Mouse (Mus musculus) limb, embryonic 10.5 days (tissue): ENCODE data around the gene Slc19a2. TPM values are rescaled to one million over a fixed set of nuclear protein-coding genes. Genes with fewer than 3 reads are reported as not detected.
A peak's percentile ranks its signal among the peaks of the same experiment; 100 is the strongest.
"Not testable (repeated sequence)": the region's sequence is repeated elsewhere in the genome, so short reads cannot be mapped to it uniquely, and the experiment has no call there.

Experiments used
- DNase-seq: peaks from one replicate; pipeline ENCODE4 v3.0.0-alpha.2; 2017; ENCODE audit warnings: low spot score
- H3K27ac ChIP-seq: fragments of 300-500 bp; sonication (generic); 2 replicates; pipeline ENCODE4 v1.5.1; 2016; ENCODE audit warnings: mild to moderate bottlenecking
- H3K27me3 ChIP-seq: fragments of 300-500 bp; sonication (generic); 2 replicates; pipeline ENCODE4 v1.6.1; 2016; ENCODE audit warnings: low read depth, mild to moderate bottlenecking; ENCODE audit not compliant: poor library complexity, severe bottlenecking
- H3K36me3 ChIP-seq: fragments of 300-500 bp; sonication (generic); 2 replicates; pipeline ENCODE4 v1.6.1; 2016; ENCODE audit warnings: mild to moderate bottlenecking, moderate library complexity
- H3K4me1 ChIP-seq: fragments of 300-500 bp; sonication (generic); 2 replicates; pipeline ENCODE4 v1.6.1; 2016
- H3K4me3 ChIP-seq: fragments of 300-500 bp; sonication (generic); 2 replicates; pipeline ENCODE4 v1.5.1; 2016; ENCODE audit warnings: mild to moderate bottlenecking, moderate library complexity
- H3K9me3 ChIP-seq: fragments of 300-500 bp; sonication (generic); replicated peaks from 2 replicates; pipeline ENCODE4 v1.6.1; 2016; ENCODE audit warnings: mild to moderate bottlenecking
- WGBS: fragments of 180-500 bp; shearing (Covaris S2); methylation state at CpG from one replicate; pipeline ENCODE4 v1.1.7; 2016; 5-methylcytosine and 5-hydroxymethylcytosine counted together
- polyA plus RNA-seq: library from polyadenylated mRNA; unstranded; fragments of >200 nt; fragmentation: Nextera tagmentation; extraction: Ambion mirVana; gene quantifications from 2 replicates; pipeline ENCODE4 v1.2.1, GENCODE M21; 2016

Slc19a2 gene
- 8.3 and 10.4 TPM in 2 replicates for polyA plus RNA-seq

GRCm38 (mm10) chr1:164248465-164249331 lies at the start of gene Slc19a2:
TSS of gene Slc19a2 (plus strand) at chr1:164249046.
- H3K4me1 ChIP-seq = peaks cover 29% of the 10 kb centered on the region
- H3K27ac ChIP-seq = peak within 1 kb of the TSS; percentile 88
- peak; percentile 100 for DNase-seq
- H3K36me3 ChIP-seq = no peaks in the 10 kb centered on the region
- under 1% methylated on average over 71 of the region's 79 CpGs for WGBS
- H3K27me3 ChIP-seq = peaks cover 13% of the 10 kb centered on the region
- H3K9me3 ChIP-seq = no peaks in the 10 kb centered on the region
- H3K4me3 ChIP-seq = peak within 1 kb of the TSS; percentile 71

- Histone ChIP-seq H3K27ac (no peak overlapping the region), H3K4me3 (no peak overlapping the region), H3K27me3 (no peaks in the 10 kb centered on the region), H3K36me3 (no peaks in the 10 kb centered on the region), H3K9me3 (no peaks in the 10 kb centered on the region), H3K4me1 (no peaks in the 10 kb centered on the region)
- no peak for DNase-seq
- WGBS = 92% methylated on average over 4 of the region's 4 CpGs
Observed at GRCm38 (mm10) chr1:164199551-164199950, 49.3 kb upstream of the Slc19a2 start.

GRCm38 (mm10) chr1:164208437-164208836 lies 40.4 kb upstream of the Slc19a2 start:
- Histone ChIP-seq H3K4me1 (no peaks in the 10 kb centered on the region), H3K9me3 (no peaks in the 10 kb centered on the region), H3K27ac (no peak overlapping the region), H3K4me3 (no peak overlapping the region), H3K36me3 (no peaks in the 10 kb centered on the region), H3K27me3 (no peaks in the 10 kb centered on the region)
- WGBS = 91% methylated on average over 2 of the region's 2 CpGs
- no peak for DNase-seq

- no peaks in the 10 kb centered on the region for H3K27me3 ChIP-seq
- no peaks in the 10 kb centered on the region for H3K4me1 ChIP-seq
- H3K9me3 ChIP-seq = no peaks in the 10 kb centered on the region
- no peak for DNase-seq
- 85% methylated on average over 4 of the region's 4 CpGs for WGBS
- H3K36me3 ChIP-seq = no peaks in the 10 kb centered on the region
- H3K4me3 ChIP-seq = no peak overlapping the region
- no peak overlapping the region for H3K27ac ChIP-seq
Observed at GRCm38 (mm10) chr1:164210899-164211298, 37.9 kb upstream of the Slc19a2 start.

- Histone ChIP-seq H3K4me1 (0 out of 2 replicates have a peak, but pooled peaks cover 1% of the 10 kb centered on the region), H3K9me3 (no peaks in the 10 kb centered on the region), H3K27me3 (no peaks in the 10 kb centered on the region), H3K4me3 (no peak overlapping the region), H3K27ac (no peak overlapping the region), H3K36me3 (no peaks in the 10 kb centered on the region)
- WGBS = 83% methylated on average over 8 of the region's 8 CpGs
- DNase-seq = no peak
Observed at GRCm38 (mm10) chr1:164212686-164213085, 36.2 kb upstream of the Slc19a2 start.

- Histone ChIP-seq H3K27ac (no peak overlapping the region), H3K27me3 (no peaks in the 10 kb centered on the region; the same call in 1 of the 2 replicates), H3K36me3 (no peaks in the 10 kb centered on the region), H3K4me1 (0 out of 2 replicates have a peak, but pooled peaks cover 6% of the 10 kb centered on the region), H3K4me3 (no peak overlapping the region), H3K9me3 (no peaks in the 10 kb centered on the region)
- WGBS = 53% methylated on average over 8 of the region's 8 CpGs
- DNase-seq = no peak
Observed at GRCm38 (mm10) chr1:164214190-164214589, 34.7 kb upstream of the Slc19a2 start.

- DNase-seq = no peak
- Histone ChIP-seq H3K4me1 (0 out of 2 replicates have a peak, but pooled peaks cover 6% of the 10 kb centered on the region), H3K4me3 (no peak overlapping the region), H3K27me3 (no peaks in the 10 kb centered on the region; the same call in 1 of the 2 replicates), H3K27ac (no peak overlapping the region), H3K9me3 (no peaks in the 10 kb centered on the region), H3K36me3 (no peaks in the 10 kb centered on the region)
- 72% methylated on average over 3 of the region's 3 CpGs for WGBS
Observed at GRCm38 (mm10) chr1:164215097-164215496, 33.7 kb upstream of the Slc19a2 start.

GRCm38 (mm10) chr1:164215540-164215939 lies 33.3 kb upstream of the Slc19a2 start:
- no peak overlapping the region for H3K4me3 ChIP-seq
- DNase-seq = no peak
- 91% methylated on average over 6 of the region's 6 CpGs for WGBS
- H3K9me3 ChIP-seq = no peaks in the 10 kb centered on the region
- 0 out of 2 replicates have a peak, but pooled peaks cover 6% of the 10 kb centered on the region for H3K4me1 ChIP-seq
- no peaks in the 10 kb centered on the region; the same call in 1 of the 2 replicates for H3K27me3 ChIP-seq
- H3K36me3 ChIP-seq = no peaks in the 10 kb centered on the region
- no peak overlapping the region for H3K27ac ChIP-seq

GRCm38 (mm10) chr1:164217791-164218685 lies 30.8 kb upstream of the Slc19a2 start:
- Histone ChIP-seq H3K27ac (no peak overlapping the region), H3K36me3 (no peaks in the 10 kb centered on the region), H3K27me3 (peaks cover 9% of the 10 kb centered on the region), H3K4me3 (no peak overlapping the region), H3K9me3 (no peaks in the 10 kb centered on the region), H3K4me1 (0 out of 2 replicates have a peak, but pooled peaks cover 6% of the 10 kb centered on the region)
- no peak for DNase-seq
- WGBS = 58% methylated on average over 15 of the region's 15 CpGs

GRCm38 (mm10) chr1:164220261-164220660 lies 28.6 kb upstream of the Slc19a2 start:
- H3K4me3 ChIP-seq = no peak overlapping the region
- H3K27me3 ChIP-seq = peaks cover 14% of the 10 kb centered on the region
- no peaks in the 10 kb centered on the region for H3K36me3 ChIP-seq
- no peak for DNase-seq
- H3K27ac ChIP-seq = no peak overlapping the region
- H3K4me1 ChIP-seq = 0 out of 2 replicates have a peak, but pooled peaks cover 6% of the 10 kb centered on the region
- H3K9me3 ChIP-seq = no peaks in the 10 kb centered on the region
- 90% methylated on average over 4 of the region's 4 CpGs for WGBS

- no peak overlapping the region for H3K4me3 ChIP-seq
- DNase-seq = no peak
- H3K4me1 ChIP-seq = 0 out of 2 replicates have a peak, but pooled peaks cover 1% of the 10 kb centered on the region
- H3K9me3 ChIP-seq = no peaks in the 10 kb centered on the region
- H3K27me3 ChIP-seq = peaks cover 14% of the 10 kb centered on the region
- no peak overlapping the region for H3K27ac ChIP-seq
- H3K36me3 ChIP-seq = no peaks in the 10 kb centered on the region
Observed at GRCm38 (mm10) chr1:164223089-164223488, 25.8 kb upstream of the Slc19a2 start.

GRCm38 (mm10) chr1:164231937-164232570 lies 16.8 kb upstream of the Slc19a2 start:
- H3K4me1 ChIP-seq, H3K27ac ChIP-seq, H3K9me3 ChIP-seq, H3K27me3 ChIP-seq, DNase-seq, H3K4me3 ChIP-seq, H3K36me3 ChIP-seq: not testable (repeated sequence)
- WGBS = 89% methylated on average over 3 of the region's 4 CpGs
